20 mouse cellular contexts compared by ENCODE assay signal in the genomic region with DNA sequence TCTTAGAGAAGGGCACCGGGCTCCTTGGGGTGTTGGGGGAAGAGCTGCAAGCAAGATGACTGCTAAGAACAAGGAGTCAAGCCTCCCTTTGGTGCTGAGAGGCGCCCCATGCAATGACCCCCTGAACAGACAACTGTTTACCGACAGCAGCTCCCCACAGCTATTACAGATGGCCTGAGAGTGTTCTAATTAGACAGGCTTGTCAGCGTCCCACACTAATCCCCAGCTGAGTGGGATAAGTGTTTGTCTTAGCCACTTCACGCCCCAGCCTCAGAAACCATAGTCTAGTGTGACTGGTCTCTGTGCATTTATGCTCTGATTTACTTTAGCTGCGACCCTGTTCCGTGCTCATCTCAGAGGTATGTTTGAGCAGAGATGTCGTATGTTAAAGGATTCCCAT. TPM values are rescaled to one million over a fixed set of nuclear protein-coding genes. Genes with fewer than 3 reads are reported as not detected.
DNase-seq lines count a peak whose midpoint lies in the region; ATAC-seq and TF ChIP-seq lines count a peak whose summit lies in the region.
"Had no signal": no experiment of that assay in that cellular context is flagged by ENCODE, and none has a peak within 500 bp of the region (broad histone marks: within the 10 kb centered on the region; RNA-seq: fewer than 3 reads in every experiment).

No protein-coding gene starts in this region.

- no peak overlapping the region for H3K4me3 ChIP-seq in forebrain, embryonic 11.5 days (ENCODE audit: low read depth, low read length)
- H3K4me3 ChIP-seq in forebrain, embryonic 15.5 days: no peak overlapping the region
- H3K4me3 ChIP-seq in hindbrain, embryonic 16.5 days (ENCODE audit: low read length): no peak overlapping the region
- H3K4me3 ChIP-seq in hindbrain, embryonic 13.5 days: no peak overlapping the region
- no peak overlapping the region for H3K4me3 ChIP-seq in hindbrain, postnatal 0 days (ENCODE audit: low read length)
- H3K4me3 ChIP-seq: erythroblast, embryonic 14.5 days; liver, embryonic 12.5 days; neural tube, embryonic 13.5 days had no signal

- H3K27ac ChIP-seq in forebrain, embryonic 11.5 days (ENCODE audit: low read depth, low read length): no peak overlapping the region
- no peak overlapping the region for H3K27ac ChIP-seq in forebrain, embryonic 15.5 days (replicated peaks)
- H3K27ac ChIP-seq in hindbrain, embryonic 16.5 days (ENCODE audit: low read depth, low read length): no peak overlapping the region
- H3K27ac ChIP-seq in hindbrain, embryonic 13.5 days: no peak overlapping the region
- no peak overlapping the region for H3K27ac ChIP-seq in hindbrain, postnatal 0 days
- H3K27ac ChIP-seq: kidney, postnatal 0 days; liver, embryonic 12.5 days; neural tube, embryonic 13.5 days had no signal

- WGBS in forebrain, embryonic 11.5 days: 9% methylated on average over 8 of the region's 8 CpGs
- 5% methylated on average over 8 of the region's 8 CpGs for WGBS in forebrain, embryonic 15.5 days
- 26% methylated on average over 8 of the region's 8 CpGs for WGBS in hindbrain, embryonic 16.5 days
- WGBS in hindbrain, embryonic 13.5 days: 29% methylated on average over 8 of the region's 8 CpGs
- WGBS in hindbrain, postnatal 0 days: 25% methylated on average over 8 of the region's 8 CpGs

- 0 out of 2 replicates have a peak overlapping the region, but pooled peaks have one; percentile 15 for H3K4me2 ChIP-seq in forebrain, embryonic 11.5 days (ENCODE audit: low read depth, low read length, severe bottlenecking)
- no peak overlapping the region for H3K4me2 ChIP-seq in forebrain, embryonic 15.5 days (replicated peaks)
- no peak overlapping the region for H3K4me2 ChIP-seq in hindbrain, embryonic 16.5 days (ENCODE audit: low read length)
- no peak overlapping the region for H3K4me2 ChIP-seq in hindbrain, embryonic 13.5 days
- no peak overlapping the region for H3K4me2 ChIP-seq in hindbrain, postnatal 0 days (ENCODE audit: low read depth, low read length)
- H3K4me2 ChIP-seq: liver, embryonic 12.5 days; lung, embryonic 14.5 days; neural tube, embryonic 13.5 days had no signal

- peaks cover 5% of the 10 kb centered on the region; the same call in 1 of the 2 replicates for H3K4me1 ChIP-seq in forebrain, embryonic 11.5 days (replicated peaks; ENCODE audit: control insufficient read depth, insufficient read depth, low read length)
- peaks cover 10% of the 10 kb centered on the region; the same call in 1 of the 2 replicates for H3K4me1 ChIP-seq in forebrain, embryonic 15.5 days
- H3K4me1 ChIP-seq in hindbrain, embryonic 16.5 days (ENCODE audit: control insufficient read depth, insufficient read depth, low read depth, low read length): peaks cover 6% of the 10 kb centered on the region; the same call in 1 of the 2 replicates
- H3K4me1 ChIP-seq in hindbrain, embryonic 13.5 days (replicated peaks): peaks cover 9% of the 10 kb centered on the region
- H3K4me1 ChIP-seq in hindbrain, postnatal 0 days (ENCODE audit: insufficient read depth, low read length): no peaks in the 10 kb centered on the region
- H3K4me1 ChIP-seq: liver, embryonic 12.5 days had no signal

- no peak overlapping the region for H3K9ac ChIP-seq in forebrain, embryonic 11.5 days (ENCODE audit: low read length)
- no peak overlapping the region for H3K9ac ChIP-seq in forebrain, embryonic 15.5 days (replicated peaks)
- no peak overlapping the region for H3K9ac ChIP-seq in hindbrain, embryonic 16.5 days (ENCODE audit: low read depth, low read length)
- no peak overlapping the region for H3K9ac ChIP-seq in hindbrain, embryonic 13.5 days
- no peak overlapping the region for H3K9ac ChIP-seq in hindbrain, postnatal 0 days (replicated peaks; ENCODE audit: low read length)
- H3K9ac ChIP-seq: liver, embryonic 12.5 days; lung, embryonic 14.5 days; neural tube, embryonic 13.5 days had no signal

- H3K36me3 ChIP-seq in forebrain, embryonic 11.5 days (ENCODE audit: control insufficient read depth, insufficient read depth, low read length): no peaks in the 10 kb centered on the region
- no peaks in the 10 kb centered on the region for H3K36me3 ChIP-seq in forebrain, embryonic 15.5 days
- no peaks in the 10 kb centered on the region for H3K36me3 ChIP-seq in hindbrain, embryonic 16.5 days (ENCODE audit: control insufficient read depth, insufficient read depth, low read length)
- no peaks in the 10 kb centered on the region for H3K36me3 ChIP-seq in hindbrain, embryonic 13.5 days
- no peaks in the 10 kb centered on the region for H3K36me3 ChIP-seq in hindbrain, postnatal 0 days (ENCODE audit: insufficient read depth, low read length)
- H3K36me3 ChIP-seq: liver, embryonic 12.5 days; neural tube, embryonic 13.5 days had no signal

- no peak for TF ChIP-seq CTCF in hindbrain, postnatal 0 days (IDR thresholded peaks at IDR 0.05; ENCODE audit: low read depth)

- peaks cover 2% of the 10 kb centered on the region; the same call in 1 of the 2 replicates for H3K27me3 ChIP-seq in forebrain, embryonic 11.5 days (ENCODE audit: control insufficient read depth, insufficient read depth, low read length)
- H3K27me3 ChIP-seq in forebrain, embryonic 15.5 days: no peaks in the 10 kb centered on the region
- no peaks in the 10 kb centered on the region for H3K27me3 ChIP-seq in hindbrain, embryonic 16.5 days (replicated peaks; ENCODE audit: control insufficient read depth, insufficient read depth, low read length)
- no peaks in the 10 kb centered on the region for H3K27me3 ChIP-seq in hindbrain, embryonic 13.5 days
- no peaks in the 10 kb centered on the region for H3K27me3 ChIP-seq in hindbrain, postnatal 0 days (ENCODE audit: insufficient read depth, low read length)
- H3K27me3 ChIP-seq: liver, embryonic 12.5 days; neural tube, embryonic 13.5 days had no signal

- ATAC-seq in forebrain, embryonic 11.5 days (replicated peaks; ENCODE audit: low FRiP score): 0 out of 2 replicates have a peak, but pooled peaks have one; percentile 56
- ATAC-seq in forebrain, embryonic 15.5 days (replicated peaks): no peak; the same call in 1 of the 2 replicates
- peak; percentile 60; the same call in 1 of the 2 replicates for ATAC-seq in hindbrain, embryonic 16.5 days
- ATAC-seq in hindbrain, embryonic 13.5 days (ENCODE audit: low FRiP score): no peak
- no peak for ATAC-seq in hindbrain, postnatal 0 days
- ATAC-seq: intestine, embryonic 16.5 days; liver, embryonic 12.5 days had no signal

- no peak for DNase-seq in forebrain, embryonic 11.5 days (ENCODE audit: low spot score)
- peak; percentile 39 for DNase-seq in hindbrain, postnatal 0 days (ENCODE audit: low spot score)
- peak; percentile 87 for DNase-seq in retina, postnatal 1 day
- no peak for DNase-seq in lung, postnatal 25 days (ENCODE audit: low spot score)
- no peak for DNase-seq in adrenal gland, postnatal 25 days
- DNase-seq: B cell, adult 2 months; cerebellum, adult 2 months; left cerebral cortex, postnatal 4 days; thymus, postnatal 36 days had no signal

- H3K9me3 ChIP-seq in forebrain, embryonic 11.5 days (ENCODE audit: control insufficient read depth, low read length): no peaks in the 10 kb centered on the region
- no peaks in the 10 kb centered on the region for H3K9me3 ChIP-seq in forebrain, embryonic 15.5 days
- H3K9me3 ChIP-seq in hindbrain, embryonic 16.5 days (ENCODE audit: control insufficient read depth, low read length): no peaks in the 10 kb centered on the region
- H3K9me3 ChIP-seq in hindbrain, embryonic 13.5 days: no peaks in the 10 kb centered on the region
- H3K9me3 ChIP-seq in hindbrain, postnatal 0 days (ENCODE audit: low read length): no peaks in the 10 kb centered on the region
- H3K9me3 ChIP-seq: liver, embryonic 12.5 days; neural tube, embryonic 13.5 days had no signal

RNA-seq across cellular contexts. Expression of a gene that starts 50.3 kb away (rescaled TPM):
- 2.5 and 2.6 TPM in 2 replicates for polyA plus RNA-seq in forebrain, embryonic 11.5 days (2014; fragmentation: Nextera tagmentation; extraction: Ambion mirVana)
- polyA plus RNA-seq in forebrain, embryonic 15.5 days (2015; fragmentation: Nextera tagmentation; extraction: Ambion mirVana): 0.47 and 1.3 TPM in 2 replicates
- 3.4 and 4.6 TPM in 2 replicates for polyA plus RNA-seq in hindbrain, embryonic 16.5 days (2015; fragmentation: Nextera tagmentation; extraction: Ambion mirVana)
- polyA plus RNA-seq in hindbrain, embryonic 13.5 days (2015; fragmentation: Nextera tagmentation; extraction: Ambion mirVana): 5.5 and 7.8 TPM in 2 replicates
- total RNA-seq in hindbrain, postnatal 0 days (2014; rRNA removed): 2.6 and 4.2 TPM in 2 replicates
- 1.9 and 2.6 TPM in 2 replicates for polyA plus RNA-seq in hindbrain, postnatal 0 days (2015; fragmentation: Nextera tagmentation; extraction: Ambion mirVana)
- not detected in 2 replicates for total RNA-seq in adrenal gland, postnatal 25 days (2021)
- total RNA-seq: granulocyte monocyte progenitor cell, adult 5-6 weeks; heart, postnatal 4 days had no signal
- polyA plus RNA-seq: erythroblast, embryonic 14.5 days; kidney, postnatal 0 days; lung, embryonic 14.5 days had no signal

Comparison
In these comparisons a context has a peak if more than half of its experiments do, and no peak if none do; other contexts are left out.
1. ATAC-seq: peak in forebrain, embryonic 11.5 days (single experiment) and hindbrain, embryonic 16.5 days (single experiment); none in forebrain, embryonic 15.5 days (single experiment), hindbrain, embryonic 13.5 days (single experiment) and hindbrain, postnatal 0 days (single experiment).
2. DNase-seq: peak in hindbrain, postnatal 0 days (single experiment) and retina, postnatal 1 day (single experiment); none in forebrain, embryonic 11.5 days (single experiment), lung, postnatal 25 days (single experiment) and adrenal gland, postnatal 25 days (single experiment).